Mouse (Mus musculus): ENCODE measurements around the gene Mrpl1. TPM values are rescaled to one million over a fixed set of nuclear protein-coding genes. Genes with fewer than 3 reads are reported as not detected.

Gene Mrpl1
- polyA plus RNA-seq, 2 experiments: 11.4 to 17.5 TPM

GRCm38 (mm10) chr5:96171765-96172164 is 37.5 kb upstream of the Mrpl1 start:
- DNase-seq (ENCODE audit: low spot score) (no peak), ATAC-seq (ENCODE audit: low FRiP score, low read depth) (no peak)
- H3K27me3 ChIP-seq (ENCODE audit: control insufficient read depth, insufficient read depth, low read length): no peaks in the 10 kb centered on the region
- no peak overlapping the region for H3K4me3 ChIP-seq (replicated peaks; ENCODE audit: low read length)
- WGBS: 88% methylated on average over 4 of the region's 4 CpGs
- H3K4me2 ChIP-seq (replicated peaks; ENCODE audit: low read depth, low read length, severe bottlenecking): no peak overlapping the region
- no peak for TF ChIP-seq POLR2A (IDR thresholded peaks at IDR 0.05; ENCODE audit: borderline replicate concordance, extremely low read depth, insufficient read depth, insufficient read length)
- H3K36me3 ChIP-seq (ENCODE audit: control insufficient read depth, insufficient read depth, low read length): no peaks in the 10 kb centered on the region
- no peaks in the 10 kb centered on the region for H3K9me3 ChIP-seq (ENCODE audit: control insufficient read depth, low read length)
- H3K9ac ChIP-seq (ENCODE audit: low read depth, low read length, severe bottlenecking): no peak overlapping the region
- 0 out of 2 replicates have a peak, but pooled peaks cover 3% of the 10 kb centered on the region for H3K4me1 ChIP-seq (ENCODE audit: control insufficient read depth, insufficient read depth, low read length)
- no peak overlapping the region for H3K27ac ChIP-seq (replicated peaks; ENCODE audit: low read depth, low read length)

- peak; percentile 12 for DNase-seq (ENCODE audit: low spot score)
- Histone ChIP-seq H3K27ac (replicated peaks; ENCODE audit: low read depth, low read length) (no peak overlapping the region), H3K9me3 (ENCODE audit: control insufficient read depth, low read length) (no peaks in the 10 kb centered on the region), H3K4me1 (ENCODE audit: control insufficient read depth, insufficient read depth, low read length) (0 out of 2 replicates have a peak, but pooled peaks cover 8% of the 10 kb centered on the region), H3K36me3 (ENCODE audit: control insufficient read depth, insufficient read depth, low read length) (no peaks in the 10 kb centered on the region), H3K27me3 (ENCODE audit: control insufficient read depth, insufficient read depth, low read length) (no peaks in the 10 kb centered on the region), H3K4me2 (replicated peaks; ENCODE audit: low read depth, low read length, severe bottlenecking) (peak overlapping the region; percentile 41), H3K4me3 (replicated peaks; ENCODE audit: low read length) (peak overlapping the region; percentile 21), H3K9ac (ENCODE audit: low read depth, low read length, severe bottlenecking) (peak overlapping the region; percentile 8; the same call in 1 of the 2 replicates)
- 11% methylated on average over 9 of the region's 9 CpGs for WGBS
- TF ChIP-seq POLR2A (IDR thresholded peaks at IDR 0.05; ENCODE audit: borderline replicate concordance, extremely low read depth, insufficient read depth, insufficient read length): no peak
- peak; percentile 10; the same call in 1 of the 2 replicates for ATAC-seq (ENCODE audit: low FRiP score, low read depth)
These were observed 33.2 kb upstream of the Mrpl1 start for GRCm38 (mm10) chr5:96176121-96176520.

- Histone ChIP-seq H3K4me2 (replicated peaks; ENCODE audit: low read depth, low read length, severe bottlenecking) (peak overlapping the region; percentile 41), H3K9me3 (ENCODE audit: control insufficient read depth, low read length) (no peaks in the 10 kb centered on the region), H3K27ac (replicated peaks; ENCODE audit: low read depth, low read length) (peak overlapping the region; percentile 14; the same call in 1 of the 2 replicates), H3K36me3 (ENCODE audit: control insufficient read depth, insufficient read depth, low read length) (no peaks in the 10 kb centered on the region), H3K9ac (ENCODE audit: low read depth, low read length, severe bottlenecking) (peak overlapping the region; percentile 8; the same call in 1 of the 2 replicates), H3K4me1 (ENCODE audit: control insufficient read depth, insufficient read depth, low read length) (0 out of 2 replicates have a peak, but pooled peaks cover 8% of the 10 kb centered on the region), H3K4me3 (replicated peaks; ENCODE audit: low read length) (peak overlapping the region; percentile 21), H3K27me3 (ENCODE audit: control insufficient read depth, insufficient read depth, low read length) (no peaks in the 10 kb centered on the region)
- DNase-seq (ENCODE audit: low spot score): peak; percentile 31
- WGBS: 37% methylated on average over 11 of the region's 11 CpGs
- TF ChIP-seq POLR2A (IDR thresholded peaks at IDR 0.05; ENCODE audit: borderline replicate concordance, extremely low read depth, insufficient read depth, insufficient read length): no peak
- peak; percentile 68; the same call in 1 of the 2 replicates for ATAC-seq (ENCODE audit: low FRiP score, low read depth)
These were observed 32.4 kb upstream of the Mrpl1 start for GRCm38 (mm10) chr5:96176879-96177358.

GRCm38 (mm10) chr5:96183211-96183610 is 26.1 kb upstream of the Mrpl1 start:
- no peaks in the 10 kb centered on the region for H3K4me1 ChIP-seq (ENCODE audit: control insufficient read depth, insufficient read depth, low read length)
- no peak overlapping the region for H3K27ac ChIP-seq (replicated peaks; ENCODE audit: low read depth, low read length)
- no peak overlapping the region for H3K4me3 ChIP-seq (replicated peaks; ENCODE audit: low read length)
- ATAC-seq (ENCODE audit: low FRiP score, low read depth): no peak
- H3K36me3 ChIP-seq (ENCODE audit: control insufficient read depth, insufficient read depth, low read length): no peaks in the 10 kb centered on the region
- WGBS: 74% methylated on average over 2 of the region's 2 CpGs
- no peak overlapping the region for H3K4me2 ChIP-seq (replicated peaks; ENCODE audit: low read depth, low read length, severe bottlenecking)
- H3K9me3 ChIP-seq (ENCODE audit: control insufficient read depth, low read length): no peaks in the 10 kb centered on the region
- no peak overlapping the region for H3K9ac ChIP-seq (ENCODE audit: low read depth, low read length, severe bottlenecking)
- no peak for DNase-seq (ENCODE audit: low spot score)
- no peak for TF ChIP-seq POLR2A (IDR thresholded peaks at IDR 0.05; ENCODE audit: borderline replicate concordance, extremely low read depth, insufficient read depth, insufficient read length)
- no peaks in the 10 kb centered on the region for H3K27me3 ChIP-seq (ENCODE audit: control insufficient read depth, insufficient read depth, low read length)

GRCm38 (mm10) chr5:96183987-96184386 is 25.3 kb upstream of the Mrpl1 start:
- 63% methylated on average over 2 of the region's 2 CpGs for WGBS
- no peak for ATAC-seq (ENCODE audit: low FRiP score, low read depth)
- no peak overlapping the region for H3K9ac ChIP-seq (ENCODE audit: low read depth, low read length, severe bottlenecking)
- no peak overlapping the region for H3K4me2 ChIP-seq (replicated peaks; ENCODE audit: low read depth, low read length, severe bottlenecking)
- no peaks in the 10 kb centered on the region for H3K9me3 ChIP-seq (ENCODE audit: control insufficient read depth, low read length)
- no peak for TF ChIP-seq POLR2A (IDR thresholded peaks at IDR 0.05; ENCODE audit: borderline replicate concordance, extremely low read depth, insufficient read depth, insufficient read length)
- H3K27me3 ChIP-seq (ENCODE audit: control insufficient read depth, insufficient read depth, low read length): no peaks in the 10 kb centered on the region
- H3K36me3 ChIP-seq (ENCODE audit: control insufficient read depth, insufficient read depth, low read length): no peaks in the 10 kb centered on the region
- no peak overlapping the region for H3K4me3 ChIP-seq (replicated peaks; ENCODE audit: low read length)
- no peak for DNase-seq (ENCODE audit: low spot score)
- no peak overlapping the region for H3K27ac ChIP-seq (replicated peaks; ENCODE audit: low read depth, low read length)
- H3K4me1 ChIP-seq (ENCODE audit: control insufficient read depth, insufficient read depth, low read length): no peaks in the 10 kb centered on the region
